Mouse (Mus musculus) hindbrain, embryonic 12.5 days (tissue): ENCODE data around the gene Ptpn6. TPM values are rescaled to one million over a fixed set of nuclear protein-coding genes. Genes with fewer than 3 reads are reported as not detected.

ENCODE experiments used
- ATAC-seq: fragments of 200-750 bp; cut with Nextera tagmentation; 2 replicates; pipeline ENCODE4 v1.8.0; 2017; ENCODE audit warnings: moderate TSS enrichment; ENCODE audit not compliant: low FRiP score
- H3K27ac ChIP-seq: fragments of 300-500 bp; sonication (generic); 2 replicates; pipeline ENCODE4 v1.5.1; 2016; ENCODE audit warnings: mild to moderate bottlenecking
- H3K27me3 ChIP-seq: fragments of 300-500 bp; sonication (generic); 2 replicates; pipeline ENCODE4 v1.6.1; 2016; ENCODE audit warnings: mild to moderate bottlenecking
- H3K36me3 ChIP-seq: fragments of 300-500 bp; sonication (generic); 2 replicates; pipeline ENCODE4 v1.6.1; 2016; ENCODE audit warnings: mild to moderate bottlenecking
- H3K4me1 ChIP-seq: fragments of 300-500 bp; sonication (generic); 2 replicates; pipeline ENCODE4 v1.6.1; 2016
- H3K4me2 ChIP-seq: fragments of 300-500 bp; sonication (generic); replicated peaks from 2 replicates; pipeline ENCODE4 v1.6.1; 2016; ENCODE audit warnings: mild to moderate bottlenecking
- H3K4me3 ChIP-seq: fragments of 300-500 bp; sonication (generic); 2 replicates; pipeline ENCODE4 v1.5.1; 2016; ENCODE audit warnings: mild to moderate bottlenecking
- H3K9ac ChIP-seq: fragments of 300-500 bp; sonication (generic); 2 replicates; pipeline ENCODE4 v1.6.1; 2016; ENCODE audit warnings: mild to moderate bottlenecking, moderate library complexity
- H3K9me3 ChIP-seq: fragments of 300-500 bp; sonication (generic); replicated peaks from 2 replicates; pipeline ENCODE4 v1.6.1; 2016; ENCODE audit warnings: mild to moderate bottlenecking
- WGBS: fragments of 180-500 bp; shearing (Covaris S2); methylation state at CpG from one replicate; pipeline ENCODE4 v1.1.7; 2016; 5-methylcytosine and 5-hydroxymethylcytosine counted together
- polyA plus RNA-seq: library from polyadenylated mRNA; unstranded; fragments of >200 nt; fragmentation: Nextera tagmentation; extraction: Ambion mirVana; gene quantifications from 2 replicates; pipeline ENCODE4 v1.2.1, GENCODE M21; 2016

The Ptpn6 gene
- polyA plus RNA-seq, 1 experiment from 2014 or later: 5.6 TPM

DNA sequence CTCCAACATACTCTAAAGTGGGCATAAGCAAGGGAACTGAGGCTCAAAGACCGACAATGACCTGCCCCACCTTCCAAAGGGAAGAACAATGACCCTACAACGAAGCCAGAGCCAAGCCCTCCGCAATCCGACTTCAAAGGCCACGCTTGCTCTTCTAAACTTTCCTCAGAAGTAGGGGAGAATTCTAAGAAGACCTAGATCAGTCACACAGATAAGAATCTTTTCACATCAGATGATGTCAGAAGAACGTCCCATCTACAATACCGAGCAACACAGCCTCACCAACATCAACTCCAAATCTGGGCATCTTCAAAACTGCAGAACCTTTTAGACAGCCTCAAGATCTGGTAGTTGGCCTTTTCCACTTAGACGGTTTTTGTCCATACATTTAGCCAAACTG lies 11.9 kb upstream of the Ptpn6 start:
- Histone ChIP-seq H3K27ac (no peak overlapping the region), H3K36me3 (peaks cover 39% of the 10 kb centered on the region), H3K4me3 (no peak overlapping the region), H3K27me3 (no peaks in the 10 kb centered on the region), H3K9me3 (no peaks in the 10 kb centered on the region), H3K4me2 (no peak overlapping the region), H3K9ac (no peak overlapping the region), H3K4me1 (peaks cover 34% of the 10 kb centered on the region)
- WGBS: 90% methylated on average over 8 of the region's 8 CpGs
- no peak for ATAC-seq

DNA sequence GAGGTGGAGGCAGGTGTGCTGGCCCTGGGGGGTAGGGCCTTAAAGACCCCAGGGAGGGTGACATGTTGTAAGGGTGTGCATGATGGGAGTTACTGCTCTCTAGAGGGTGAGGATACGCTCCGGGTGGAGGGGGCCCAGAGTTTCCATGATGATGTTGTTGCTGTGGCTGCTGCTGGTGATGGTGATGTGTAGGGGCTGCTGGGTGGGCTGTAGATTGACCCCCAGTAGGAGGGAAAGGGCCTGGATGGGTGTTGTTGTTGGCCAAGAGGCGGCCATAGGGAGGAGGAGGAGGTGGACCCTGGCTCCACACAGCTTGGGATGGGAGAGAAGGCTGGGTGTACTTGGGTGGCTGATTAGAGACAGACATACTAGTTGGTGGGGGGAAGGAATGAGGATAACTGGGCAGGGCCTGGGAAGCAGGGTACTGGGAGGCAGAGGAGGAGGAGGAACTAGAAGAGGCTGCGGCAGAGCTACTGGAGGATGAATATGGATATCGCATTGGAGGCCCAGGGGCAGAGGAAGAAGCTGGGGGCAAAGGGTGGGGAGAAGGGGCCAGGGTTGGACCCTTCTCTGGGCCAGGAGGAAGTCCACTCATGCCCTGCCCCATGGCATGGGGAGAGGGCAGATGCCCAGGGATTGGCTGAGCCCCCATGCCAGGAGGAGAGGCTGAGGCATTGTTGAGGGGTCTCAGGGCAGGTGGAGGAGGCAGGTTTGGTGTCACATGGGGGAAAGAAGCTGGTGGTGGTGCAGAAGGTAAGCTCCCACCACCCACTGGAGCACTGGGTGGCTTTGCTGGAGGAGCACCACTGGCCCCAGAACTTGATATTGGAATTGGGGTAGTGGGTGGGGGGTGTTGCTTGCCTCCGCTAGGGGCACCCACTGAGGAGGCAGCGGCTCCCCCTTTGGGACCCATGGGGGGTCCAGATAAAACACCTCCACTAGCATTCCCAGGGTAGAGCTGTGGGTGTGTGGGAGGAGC lies 8.4 kb upstream of the Ptpn6 start:
- Histone ChIP-seq H3K27me3 (no peaks in the 10 kb centered on the region), H3K4me2 (peak overlapping the region; percentile 96), H3K27ac (peak overlapping the region; percentile 92; the same call in 1 of the 2 replicates), H3K4me3 (peak overlapping the region; percentile 51), H3K9me3 (no peaks in the 10 kb centered on the region), H3K36me3 (peaks cover 66% of the 10 kb centered on the region), H3K9ac (peak overlapping the region; percentile 86), H3K4me1 (peaks cover 24% of the 10 kb centered on the region)
- WGBS: 89% methylated on average over 7 of the region's 7 CpGs
- ATAC-seq: peak; percentile 3; the same call in 1 of the 2 replicates

DNA sequence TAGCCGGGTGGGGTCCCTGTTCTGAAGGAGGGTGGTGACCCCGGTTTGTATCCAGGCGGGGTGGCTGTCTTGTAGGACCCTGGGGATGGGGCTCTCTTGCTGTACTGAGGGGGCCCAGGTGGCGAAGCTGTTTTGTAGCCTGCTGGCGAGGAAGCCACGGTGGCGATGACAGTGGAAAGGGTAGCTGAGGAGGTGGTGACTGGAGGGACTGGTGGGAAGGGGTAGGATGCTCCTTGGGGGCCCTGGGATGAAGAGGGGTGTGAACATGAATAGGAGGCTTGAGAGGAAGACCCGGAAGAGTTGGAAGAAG lies 7.7 kb upstream of the Ptpn6 start:
- peaks cover 65% of the 10 kb centered on the region for H3K36me3 ChIP-seq
- ATAC-seq: peak; percentile 18; the same call in 1 of the 2 replicates
- H3K27me3 ChIP-seq: no peaks in the 10 kb centered on the region
- WGBS: 13% methylated on average over 8 of the region's 8 CpGs
- H3K4me1 ChIP-seq: peaks cover 29% of the 10 kb centered on the region
- H3K4me2 ChIP-seq: peak overlapping the region; percentile 96
- no peaks in the 10 kb centered on the region for H3K9me3 ChIP-seq
- peak overlapping the region; percentile 92 for H3K27ac ChIP-seq
- H3K9ac ChIP-seq: peak overlapping the region; percentile 86
- H3K4me3 ChIP-seq: peak overlapping the region; percentile 51

DNA sequence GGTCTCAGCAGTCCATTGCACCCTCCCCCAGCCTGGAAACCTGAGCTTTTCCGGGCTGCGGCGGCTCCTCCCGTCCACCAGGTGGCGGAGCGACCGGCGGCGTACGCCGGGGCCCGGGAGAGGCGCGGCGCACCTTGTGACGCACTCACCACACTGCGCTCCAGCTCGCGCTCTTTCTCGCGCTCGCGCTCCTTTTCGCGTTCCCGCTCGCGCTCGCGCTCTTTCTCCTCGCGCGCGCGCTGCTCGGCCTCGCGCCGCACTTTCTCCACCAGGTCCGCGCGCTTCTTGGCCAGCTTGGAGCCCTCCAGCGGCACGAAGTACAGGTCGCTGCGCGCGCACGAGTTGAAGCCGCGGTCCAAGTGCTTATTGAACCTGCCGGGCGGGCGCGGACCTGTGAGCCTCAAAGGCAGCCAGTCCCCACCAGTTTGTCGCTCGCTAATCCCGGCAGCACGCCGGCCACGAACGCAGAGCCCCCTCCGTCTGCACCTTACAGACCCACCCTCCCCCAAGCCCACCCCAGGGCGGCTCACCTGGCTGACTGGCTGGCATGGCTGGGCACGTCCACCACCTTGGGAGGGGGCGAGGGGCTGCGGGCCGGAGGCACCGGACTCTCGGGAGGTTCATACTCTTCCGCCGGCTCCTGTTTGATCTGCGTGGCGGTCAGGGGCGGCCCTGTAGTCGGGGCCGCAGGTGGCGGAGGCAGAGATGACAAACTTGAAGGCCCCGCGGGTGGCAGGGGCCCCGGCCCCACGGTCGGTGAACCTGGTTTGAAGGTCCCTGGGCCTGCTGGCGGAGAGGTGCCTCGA lies 7.2 kb upstream of the Ptpn6 start:
- peak overlapping the region; percentile 51 for H3K4me3 ChIP-seq
- peaks cover 64% of the 10 kb centered on the region for H3K36me3 ChIP-seq
- WGBS: under 1% methylated on average over 80 of the region's 85 CpGs
- H3K9me3 ChIP-seq: no peaks in the 10 kb centered on the region
- peaks cover 29% of the 10 kb centered on the region for H3K4me1 ChIP-seq
- H3K4me2 ChIP-seq: peak overlapping the region; percentile 96
- peak; percentile 82 for ATAC-seq
- H3K9ac ChIP-seq: peak overlapping the region; percentile 86
- no peaks in the 10 kb centered on the region for H3K27me3 ChIP-seq
- H3K27ac ChIP-seq: peak overlapping the region; percentile 92

DNA sequence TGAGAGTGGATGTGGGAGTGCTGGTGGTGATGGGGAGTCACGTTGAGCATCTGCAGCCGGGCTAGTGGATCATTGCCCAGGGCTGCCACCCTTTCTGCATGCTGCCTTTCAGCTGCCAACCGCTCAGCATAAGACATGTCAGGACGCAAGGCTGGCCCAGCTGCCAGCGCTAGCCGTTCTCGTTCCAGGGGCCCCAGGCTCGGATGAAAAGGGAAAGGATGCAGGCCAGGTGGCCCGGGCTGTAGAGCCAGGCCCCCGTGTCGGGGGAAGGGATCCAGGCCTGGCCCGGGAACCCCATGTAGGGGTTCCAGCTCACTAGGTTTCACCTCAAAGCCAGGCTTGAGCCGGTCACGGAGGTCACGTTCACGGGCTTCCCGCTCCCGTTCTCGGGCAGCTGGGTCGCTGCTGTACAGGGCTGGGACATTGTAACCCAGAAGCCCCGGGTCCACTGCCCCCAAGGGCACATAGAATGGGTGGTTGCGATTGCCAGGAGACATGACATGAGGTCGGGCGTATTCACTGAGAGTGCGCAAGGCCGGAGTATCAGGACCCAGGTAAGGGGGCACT lies 6.3 kb upstream of the Ptpn6 start:
- WGBS: 70% methylated on average over 26 of the region's 26 CpGs
- H3K4me2 ChIP-seq: peak overlapping the region; percentile 96

DNA sequence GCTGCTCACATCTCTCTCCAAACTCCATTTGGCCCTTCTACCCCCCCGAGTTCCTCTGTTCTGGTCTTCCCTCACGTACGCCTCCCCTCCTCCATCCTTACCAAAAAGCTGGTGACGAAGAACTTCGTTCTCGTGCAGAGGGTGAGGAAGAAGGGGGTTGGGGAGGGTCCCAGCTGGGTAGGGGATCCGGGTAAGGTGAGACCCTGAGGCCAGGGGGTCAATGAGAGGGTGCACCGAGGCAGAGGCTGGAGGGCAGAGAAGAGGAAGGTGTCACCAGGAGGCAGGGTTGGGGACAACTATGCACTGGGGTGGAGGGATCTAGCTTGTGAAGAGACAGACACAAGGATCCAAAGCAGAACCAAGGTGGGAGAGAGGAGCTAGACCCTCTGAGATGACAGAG lies 5.1 kb upstream of the Ptpn6 start:
- H3K9ac ChIP-seq: no peak overlapping the region
- no peak overlapping the region for H3K27ac ChIP-seq
- H3K36me3 ChIP-seq: peaks cover 49% of the 10 kb centered on the region
- H3K4me3 ChIP-seq: no peak overlapping the region
- no peaks in the 10 kb centered on the region for H3K27me3 ChIP-seq
- H3K9me3 ChIP-seq: no peaks in the 10 kb centered on the region
- no peak overlapping the region for H3K4me2 ChIP-seq
- no peak for ATAC-seq
- H3K4me1 ChIP-seq: peaks cover 44% of the 10 kb centered on the region
- WGBS: 93% methylated on average over 8 of the region's 8 CpGs

More for the DNA sequence above, 6.3 kb upstream of the Ptpn6 start:
- peaks cover 61% of the 10 kb centered on the region for H3K36me3 ChIP-seq
- peak; percentile 5 for ATAC-seq
- no peaks in the 10 kb centered on the region for H3K27me3 ChIP-seq
- peak overlapping the region; percentile 55 for H3K9ac ChIP-seq
- peak overlapping the region; percentile 92 for H3K27ac ChIP-seq
- H3K9me3 ChIP-seq: no peaks in the 10 kb centered on the region
- H3K4me3 ChIP-seq: peak overlapping the region; percentile 51
- peaks cover 32% of the 10 kb centered on the region for H3K4me1 ChIP-seq

DNA sequence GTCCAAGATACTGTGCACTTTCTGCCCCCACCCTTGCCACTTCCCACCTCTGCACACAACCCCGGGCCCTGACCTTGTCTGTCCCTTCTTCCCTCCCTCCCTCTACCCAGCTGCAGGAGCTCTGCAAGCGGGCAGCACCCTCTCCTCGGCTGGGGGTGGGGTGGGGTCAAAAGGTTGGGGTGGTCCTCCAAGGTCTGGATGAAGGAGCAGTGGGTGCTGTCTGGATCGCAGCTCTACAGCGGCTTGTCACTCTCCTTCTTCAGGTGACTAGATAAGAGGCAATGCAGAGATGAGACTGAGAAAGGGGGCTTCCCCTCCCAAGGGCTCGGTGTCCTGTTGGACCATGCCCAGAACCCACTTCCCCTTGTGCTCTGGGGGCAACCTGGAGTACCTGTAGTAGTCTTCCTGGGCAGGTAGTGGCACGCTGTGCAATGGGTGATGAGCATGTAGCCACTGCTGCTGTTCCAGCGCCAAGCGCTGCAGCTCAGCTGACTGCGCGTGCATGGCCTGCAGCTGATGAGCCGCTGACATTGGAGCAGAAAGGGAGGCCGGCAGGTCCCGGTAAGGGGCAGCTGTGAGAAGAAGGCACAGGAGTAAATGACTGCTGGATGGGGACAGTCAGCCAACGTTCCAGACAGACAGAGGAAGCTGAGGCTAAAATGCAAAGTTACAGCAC lies 4.5 kb upstream of the Ptpn6 start:
- H3K27me3 ChIP-seq: no peaks in the 10 kb centered on the region
- H3K36me3 ChIP-seq: peaks cover 43% of the 10 kb centered on the region
- H3K9ac ChIP-seq: no peak overlapping the region
- no peaks in the 10 kb centered on the region for H3K9me3 ChIP-seq
- 93% methylated on average over 15 of the region's 15 CpGs for WGBS
- ATAC-seq: no peak
- no peak overlapping the region for H3K4me3 ChIP-seq
- H3K4me2 ChIP-seq: no peak overlapping the region
- H3K27ac ChIP-seq: peak overlapping the region; percentile 23; the same call in 1 of the 2 replicates
- peaks cover 50% of the 10 kb centered on the region for H3K4me1 ChIP-seq

DNA sequence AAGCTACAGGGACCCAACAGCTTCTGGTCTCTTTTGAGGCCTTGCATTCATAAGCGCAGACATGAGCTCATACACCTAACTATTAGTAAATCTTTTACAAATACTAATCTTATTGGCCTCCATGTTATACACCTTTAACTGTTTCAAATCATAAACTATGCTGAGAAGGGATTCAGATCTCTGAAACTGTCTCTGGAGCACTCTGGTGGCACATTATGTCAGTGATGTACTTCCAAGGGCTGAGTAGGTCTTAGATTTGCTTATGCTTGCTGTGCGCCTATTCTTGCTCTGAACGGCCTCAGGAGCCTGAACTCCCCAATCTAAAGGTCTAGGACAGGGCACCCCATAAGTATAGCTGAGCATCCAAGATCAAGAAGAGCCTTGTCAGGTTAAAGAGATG lies 3.3 kb upstream of the Ptpn6 start:
- H3K9ac ChIP-seq: peak overlapping the region; percentile 94
- no peaks in the 10 kb centered on the region for H3K9me3 ChIP-seq
- H3K36me3 ChIP-seq: peaks cover 31% of the 10 kb centered on the region
- no peaks in the 10 kb centered on the region for H3K27me3 ChIP-seq
- peak overlapping the region; percentile 100 for H3K27ac ChIP-seq
- peak overlapping the region; percentile 78 for H3K4me2 ChIP-seq
- 75% methylated on average over 3 of the region's 3 CpGs for WGBS
- H3K4me1 ChIP-seq: peaks cover 47% of the 10 kb centered on the region
- ATAC-seq: no peak
- H3K4me3 ChIP-seq: peak overlapping the region; percentile 66

DNA sequence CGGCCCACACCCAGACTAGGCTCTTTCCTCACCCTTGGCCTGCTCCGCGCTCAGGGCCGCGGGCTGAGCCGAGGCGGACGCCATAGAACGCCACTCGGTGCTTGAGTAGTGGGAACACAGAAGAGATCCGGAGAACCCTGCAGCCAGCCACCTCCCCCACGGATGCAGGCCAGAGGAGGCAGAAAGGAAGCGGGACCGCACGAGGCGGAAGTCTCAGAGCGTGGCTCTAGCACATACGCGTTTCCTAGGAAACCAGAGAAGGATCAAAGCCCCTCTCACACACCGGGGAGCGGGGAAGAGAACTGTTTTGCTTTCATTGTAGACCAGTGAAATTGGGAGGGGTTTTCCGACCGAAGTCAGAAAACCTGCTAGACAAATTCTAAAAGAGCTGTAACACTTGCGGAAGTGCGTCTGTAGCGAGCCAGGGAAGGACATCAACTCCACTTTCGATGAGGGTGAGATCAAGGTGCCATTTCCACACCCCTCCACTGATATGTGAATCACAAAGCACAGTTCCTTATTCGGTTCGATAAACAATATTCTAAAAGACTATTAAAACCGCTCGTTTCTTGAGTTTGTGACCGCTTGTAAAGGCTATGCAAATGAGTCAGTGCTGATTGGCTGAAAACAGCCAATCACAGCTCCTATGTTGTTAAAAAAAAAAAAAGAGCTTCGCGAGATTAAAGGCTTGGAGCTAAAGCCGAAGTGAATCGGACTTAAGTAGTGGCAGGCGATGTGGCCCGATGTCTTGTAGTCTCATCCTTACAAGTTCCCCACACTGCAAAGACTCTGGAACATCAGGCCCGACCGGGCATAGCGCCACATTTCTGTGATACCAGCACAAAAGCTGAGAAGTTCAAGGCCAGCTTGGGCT lies 2.6 kb upstream of the Ptpn6 start, which contains the start of gene Grcc10:
Grcc10 (minus strand) TSS at position 487 of the 874 bp plus-strand sequence.
- Histone ChIP-seq H3K4me2 (peak within 1 kb of the TSS; percentile 78), H3K9ac (peak within 1 kb of the TSS; percentile 94), H3K9me3 (no peaks in the 10 kb centered on the region), H3K27ac (peak within 1 kb of the TSS; percentile 100), H3K4me3 (peak within 1 kb of the TSS; percentile 66), H3K27me3 (no peaks in the 10 kb centered on the region), H3K4me1 (peaks cover 40% of the 10 kb centered on the region), H3K36me3 (peaks cover 27% of the 10 kb centered on the region)
- WGBS: under 1% methylated on average over 41 of the region's 41 CpGs
- ATAC-seq: peak; percentile 82

DNA sequence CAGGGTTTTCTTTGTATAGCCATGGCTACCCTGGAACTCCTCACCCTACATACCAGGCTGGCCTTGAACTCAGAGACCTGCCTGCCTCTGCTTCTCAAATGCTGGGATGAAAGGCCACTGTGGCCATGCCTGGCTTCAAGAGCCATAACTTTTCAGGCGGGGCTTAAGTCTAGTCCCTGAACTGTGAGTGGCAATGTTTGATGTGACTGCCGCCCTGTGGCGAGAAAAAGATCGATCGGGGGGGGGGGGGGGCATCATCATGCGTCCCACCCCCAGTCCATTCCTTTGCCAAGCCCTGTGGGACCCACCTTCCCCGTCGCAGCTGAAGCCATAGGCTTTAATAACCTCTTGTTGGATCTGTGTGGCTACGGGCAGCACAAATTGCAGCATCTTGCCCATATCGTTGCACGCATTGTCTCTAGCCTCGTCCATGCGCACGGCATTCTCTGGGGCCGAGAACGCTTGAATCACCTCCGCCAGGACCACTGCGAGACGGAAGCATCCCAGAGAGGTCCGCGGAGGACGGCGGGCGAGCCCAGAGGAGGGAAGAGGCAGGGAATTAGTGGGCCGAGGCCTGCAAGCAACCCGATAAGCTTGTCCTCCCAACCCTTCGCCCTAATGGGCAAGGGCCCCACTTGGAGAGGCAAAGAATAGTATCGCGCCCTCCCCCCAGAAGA lies 1.8 kb upstream of the Ptpn6 start:
- Histone ChIP-seq H3K27me3 (no peaks in the 10 kb centered on the region), H3K9me3 (no peaks in the 10 kb centered on the region), H3K4me3 (peak overlapping the region; percentile 66), H3K4me1 (peaks cover 35% of the 10 kb centered on the region), H3K4me2 (peak overlapping the region; percentile 78), H3K9ac (peak overlapping the region; percentile 94), H3K27ac (peak overlapping the region; percentile 100), H3K36me3 (peaks cover 27% of the 10 kb centered on the region)
- WGBS: under 1% methylated on average over 29 of the region's 29 CpGs
- ATAC-seq: peak; percentile 21
